Mouse (Mus musculus) CH12.LX (cell line): Measurements from ENCODE around the gene Mmp15.

Source experiments
- CTCF ChIP-seq, 2 experiments: IDR thresholded peaks in 1 of 2; conservative IDR thresholded peaks in 1 of 2; 2 replicates each; pipeline ENCODE4 v1.5.1; 2011 to 2012; ENCODE audit warnings: low read depth in 2 of 2, low read length in 2 of 2, improper control_type of control experiment in 1 of 2, inconsistent platforms in 1 of 2, mild to moderate bottlenecking in 1 of 2, moderate library complexity in 1 of 2
- EP300 ChIP-seq: IDR thresholded peaks from 2 replicates; pipeline ENCODE4 v1.6.1; 2011; ENCODE audit warnings: low read length, improper control_type of control experiment
- JUND ChIP-seq: conservative IDR thresholded peaks from 2 replicates; pipeline ENCODE4 v1.6.1; 2011; ENCODE audit warnings: low read depth, low read length, improper control_type of control experiment
- MAFK ChIP-seq: IDR thresholded peaks from 2 replicates; pipeline ENCODE4 v1.6.1; 2011; ENCODE audit warnings: low read length, improper control_type of control experiment; ENCODE audit not compliant: insufficient replicate concordance
- NELFE ChIP-seq: IDR thresholded peaks from 2 replicates; pipeline ENCODE4 v1.6.1; 2011; ENCODE audit warnings: low read depth, low read length, improper control_type of control experiment
- POLR2A ChIP-seq: IDR thresholded peaks from 2 replicates; pipeline ENCODE4 v1.6.1; 2011; ENCODE audit warnings: low read depth, mild to moderate bottlenecking, improper control_type of control experiment, low read length
- POLR2AphosphoS2 ChIP-seq: IDR thresholded peaks from 2 replicates; pipeline ENCODE4 v1.6.1; 2011; ENCODE audit warnings: low read depth, low read length, improper control_type of control experiment
- RCOR1 ChIP-seq: conservative IDR thresholded peaks from 2 replicates; pipeline ENCODE4 v1.6.1; 2012; ENCODE audit warnings: low read depth, mild to moderate bottlenecking, inconsistent platforms, low read length, improper control_type of control experiment
- USF2 ChIP-seq: conservative IDR thresholded peaks from 2 replicates; pipeline ENCODE4 v1.6.1; 2011; ENCODE audit warnings: low read depth, low read length, improper control_type of control experiment
- ZC3H11A ChIP-seq: IDR thresholded peaks from 2 replicates; pipeline ENCODE4 v1.6.1; 2012; ENCODE audit warnings: low read depth, mild to moderate bottlenecking, inconsistent platforms, low read length, improper control_type of control experiment
- ZKSCAN1 ChIP-seq: IDR thresholded peaks from 2 replicates; pipeline ENCODE4 v1.6.1; 2012; ENCODE audit warnings: low read depth, inconsistent platforms, low read length, improper control_type of control experiment, borderline replicate concordance

GRCm38 (mm10) chr8:95395186-95395918, 43.3 kb downstream of the Mmp15 start:
- TF ChIP-seq JUND (no peak), CTCF (conservative IDR thresholded peaks at IDR 0.05 in 1 of 2, IDR thresholded peaks at IDR 0.05 in 1 of 2; ENCODE audit: low read depth in 2 of 2, low read length in 2 of 2) (no peak), POLR2A (no peak), RCOR1 (no peak), EP300 (no peak), POLR2AphosphoS2 (no peak), ZC3H11A (no peak), MAFK (no peak), USF2 (no peak), NELFE (no peak), ZKSCAN1 (no peak)
